Mouse (Mus musculus): ENCODE results near the gene Txnip. TPM values are rescaled to one million over a fixed set of nuclear protein-coding genes. Genes with fewer than 3 reads are reported as not detected.

The Txnip gene
- polyA plus RNA-seq, 1 experiment, result 1.2 TPM

- H3K4me3 ChIP-seq (ENCODE audit: insufficient read depth, poor library complexity, severe bottlenecking), result no peak overlapping the region
- no peak overlapping the region for H3ac ChIP-seq (ENCODE audit: control insufficient read depth, insufficient read length, low read depth)
- no peaks in the 10 kb centered on the region for H3K27me3 ChIP-seq (ENCODE audit: control insufficient read depth, insufficient read depth, insufficient read length)
- TF ChIP-seq MYOD1 (IDR thresholded peaks at IDR 0.05; ENCODE audit: control insufficient read depth, insufficient read length, low read depth) (no peak), MYOG (IDR thresholded peaks at IDR 0.05; ENCODE audit: control insufficient read depth, extremely low read depth, insufficient read length) (no peak), CEBPB (IDR thresholded peaks at IDR 0.05; ENCODE audit: low read depth) (no peak), USF1 (IDR thresholded peaks at IDR 0.05; ENCODE audit: low read depth) (no peak), MAX (IDR thresholded peaks at IDR 0.05) (no peak), CTCF (IDR thresholded peaks at IDR 0.05; ENCODE audit: control insufficient read depth, insufficient read depth, insufficient read length) (no peak), FOSL1 (IDR thresholded peaks at IDR 0.05; ENCODE audit: insufficient read depth, low read length, poor library complexity, severe bottlenecking) (no peak)
- no peaks in the 10 kb centered on the region for H3K79me3 ChIP-seq (ENCODE audit: low read depth)
- no peaks in the 10 kb centered on the region for H3K79me2 ChIP-seq (ENCODE audit: control insufficient read depth, insufficient read depth)
- H3K36me3 ChIP-seq (ENCODE audit: control insufficient read depth, insufficient read depth), result no peaks in the 10 kb centered on the region
These were observed 12.9 kb downstream of the Txnip start for GRCm38 (mm10) chr3:96570643-96571042.

GRCm38 (mm10) chr3:96571336-96571735 is 13.6 kb downstream of the Txnip start:
- Histone ChIP-seq H3K79me3 (ENCODE audit: low read depth) (no peaks in the 10 kb centered on the region), H3K4me3 (ENCODE audit: insufficient read depth, poor library complexity, severe bottlenecking) (no peak overlapping the region), H3K36me3 (ENCODE audit: control insufficient read depth, insufficient read depth) (no peaks in the 10 kb centered on the region), H3ac (ENCODE audit: control insufficient read depth, insufficient read length, low read depth) (no peak overlapping the region), H3K79me2 (ENCODE audit: control insufficient read depth, insufficient read depth) (no peaks in the 10 kb centered on the region), H3K27me3 (ENCODE audit: control insufficient read depth, insufficient read depth, insufficient read length) (no peaks in the 10 kb centered on the region)
- TF ChIP-seq FOSL1 (IDR thresholded peaks at IDR 0.05; ENCODE audit: insufficient read depth, low read length, poor library complexity, severe bottlenecking) (no peak), CEBPB (IDR thresholded peaks at IDR 0.05; ENCODE audit: low read depth) (no peak), MYOG (IDR thresholded peaks at IDR 0.05; ENCODE audit: control insufficient read depth, extremely low read depth, insufficient read length) (no peak), USF1 (IDR thresholded peaks at IDR 0.05; ENCODE audit: low read depth) (no peak)

- H3K36me3 ChIP-seq (ENCODE audit: control insufficient read depth, insufficient read depth), result no peaks in the 10 kb centered on the region
- no peaks in the 10 kb centered on the region for H3K79me3 ChIP-seq (ENCODE audit: low read depth)
- no peaks in the 10 kb centered on the region for H3K79me2 ChIP-seq (ENCODE audit: control insufficient read depth, insufficient read depth)
- no peak overlapping the region for H3ac ChIP-seq (ENCODE audit: control insufficient read depth, insufficient read length, low read depth)
- no peak for TF ChIP-seq MYOD1 (IDR thresholded peaks at IDR 0.05; ENCODE audit: control insufficient read depth, insufficient read length, low read depth)
- no peak for TF ChIP-seq FOSL1 (IDR thresholded peaks at IDR 0.05; ENCODE audit: insufficient read depth, low read length, poor library complexity, severe bottlenecking)
- TF ChIP-seq MAX (IDR thresholded peaks at IDR 0.05), result no peak
- no peak for TF ChIP-seq CEBPB (IDR thresholded peaks at IDR 0.05; ENCODE audit: low read depth)
- no peak for TF ChIP-seq MYOG (IDR thresholded peaks at IDR 0.05; ENCODE audit: control insufficient read depth, extremely low read depth, insufficient read length)
- no peak for TF ChIP-seq CTCF (IDR thresholded peaks at IDR 0.05; ENCODE audit: control insufficient read depth, insufficient read depth, insufficient read length)
- no peak overlapping the region for H3K4me3 ChIP-seq (ENCODE audit: insufficient read depth, poor library complexity, severe bottlenecking)
- H3K27me3 ChIP-seq (ENCODE audit: control insufficient read depth, insufficient read depth, insufficient read length), result no peaks in the 10 kb centered on the region
These were observed 14.3 kb downstream of the Txnip start for GRCm38 (mm10) chr3:96571896-96572698.

GRCm38 (mm10) chr3:96573611-96574511 is 16.1 kb downstream of the Txnip start:
- H3K4me3 ChIP-seq (ENCODE audit: insufficient read depth, poor library complexity, severe bottlenecking), result no peak overlapping the region
- no peaks in the 10 kb centered on the region for H3K27me3 ChIP-seq (ENCODE audit: control insufficient read depth, insufficient read depth, insufficient read length)
- H3K79me3 ChIP-seq (ENCODE audit: low read depth), result no peaks in the 10 kb centered on the region
- no peaks in the 10 kb centered on the region for H3K36me3 ChIP-seq (ENCODE audit: control insufficient read depth, insufficient read depth)
- no peak overlapping the region for H3ac ChIP-seq (ENCODE audit: control insufficient read depth, insufficient read length, low read depth)
- TF ChIP-seq MAX (IDR thresholded peaks at IDR 0.05) (no peak), MYOG (IDR thresholded peaks at IDR 0.05; ENCODE audit: control insufficient read depth, extremely low read depth, insufficient read length) (no peak), CTCF (IDR thresholded peaks at IDR 0.05; ENCODE audit: control insufficient read depth, insufficient read depth, insufficient read length) (no peak), MYOD1 (IDR thresholded peaks at IDR 0.05; ENCODE audit: control insufficient read depth, insufficient read length, low read depth) (no peak), USF1 (IDR thresholded peaks at IDR 0.05; ENCODE audit: low read depth) (no peak)
- no peaks in the 10 kb centered on the region for H3K79me2 ChIP-seq (ENCODE audit: control insufficient read depth, insufficient read depth)

GRCm38 (mm10) chr3:96575272-96575984 is 17.7 kb downstream of the Txnip start:
- no peaks in the 10 kb centered on the region for H3K27me3 ChIP-seq (ENCODE audit: control insufficient read depth, insufficient read depth, insufficient read length)

More at GRCm38 (mm10) chr3:96575272-96575984, 17.7 kb downstream of the Txnip start:
- Histone ChIP-seq H3ac (ENCODE audit: control insufficient read depth, insufficient read length, low read depth) (no peak overlapping the region), H3K36me3 (ENCODE audit: control insufficient read depth, insufficient read depth) (no peaks in the 10 kb centered on the region), H3K79me3 (ENCODE audit: low read depth) (no peaks in the 10 kb centered on the region), H3K4me3 (ENCODE audit: insufficient read depth, poor library complexity, severe bottlenecking) (no peak overlapping the region), H3K79me2 (ENCODE audit: control insufficient read depth, insufficient read depth) (no peaks in the 10 kb centered on the region)
- TF ChIP-seq FOSL1 (IDR thresholded peaks at IDR 0.05; ENCODE audit: insufficient read depth, low read length, poor library complexity, severe bottlenecking) (no peak), MYOG (IDR thresholded peaks at IDR 0.05; ENCODE audit: control insufficient read depth, extremely low read depth, insufficient read length) (no peak), CTCF (IDR thresholded peaks at IDR 0.05; ENCODE audit: control insufficient read depth, insufficient read depth, insufficient read length) (no peak), CEBPB (IDR thresholded peaks at IDR 0.05; ENCODE audit: low read depth) (no peak), MAX (IDR thresholded peaks at IDR 0.05) (no peak), USF1 (IDR thresholded peaks at IDR 0.05; ENCODE audit: low read depth) (no peak), MYOD1 (IDR thresholded peaks at IDR 0.05; ENCODE audit: control insufficient read depth, insufficient read length, low read depth) (no peak)
